Mouse (Mus musculus): Measurements from ENCODE around the gene Edem1. TPM values are rescaled to one million over a fixed set of nuclear protein-coding genes. Genes with fewer than 3 reads are reported as not detected.
"Not testable (repeated sequence)": the region's sequence is repeated elsewhere in the genome, so short reads cannot be mapped to it uniquely, and the experiment has no call there.

The Edem1 gene
- polyA plus RNA-seq, 1 experiment from 2014 or later: 24.9 TPM

DNA sequence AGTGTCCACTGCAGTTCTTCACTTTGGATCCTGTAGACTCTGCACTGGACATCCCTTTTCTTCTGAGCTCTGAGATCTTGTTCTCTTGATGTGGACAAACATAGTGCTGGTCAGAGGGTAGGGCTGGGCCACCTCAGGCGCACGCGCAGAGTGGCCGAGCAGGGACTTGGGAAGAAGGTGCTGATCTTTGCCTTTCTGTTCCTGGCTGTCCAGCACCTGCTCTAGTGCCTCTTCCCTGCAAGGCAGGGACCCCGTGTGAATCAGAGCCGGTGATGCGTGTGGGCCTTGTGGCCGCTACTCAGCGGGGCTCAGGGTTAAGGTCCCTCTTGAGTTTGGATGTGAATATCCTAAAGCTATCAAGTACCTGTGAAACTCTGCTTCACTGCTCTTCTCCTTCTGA, 30.1 kb downstream of the Edem1 start:
- no peak overlapping the region for H3K9ac ChIP-seq (ENCODE audit: low read length)
- H3K4me2 ChIP-seq (ENCODE audit: low read depth, low read length): no peak overlapping the region
- no peak overlapping the region for H3K4me3 ChIP-seq (ENCODE audit: low read length)
- no peak overlapping the region for H3K27ac ChIP-seq (ENCODE audit: low read length)
- ATAC-seq (replicated peaks; ENCODE audit: extremely low read depth, insufficient read depth, low FRiP score): no peak
- H3K27me3 ChIP-seq (ENCODE audit: control insufficient read depth, insufficient read depth, low read length): no peaks in the 10 kb centered on the region
- peaks cover 9% of the 10 kb centered on the region for H3K9me3 ChIP-seq (replicated peaks; ENCODE audit: control insufficient read depth, low read length)
- no peaks in the 10 kb centered on the region for H3K4me1 ChIP-seq (ENCODE audit: control insufficient read depth, insufficient read depth, low read length)
- WGBS: 95% methylated on average over 9 of the region's 9 CpGs
- peaks cover 22% of the 10 kb centered on the region for H3K36me3 ChIP-seq (ENCODE audit: control insufficient read depth, insufficient read depth)

DNA sequence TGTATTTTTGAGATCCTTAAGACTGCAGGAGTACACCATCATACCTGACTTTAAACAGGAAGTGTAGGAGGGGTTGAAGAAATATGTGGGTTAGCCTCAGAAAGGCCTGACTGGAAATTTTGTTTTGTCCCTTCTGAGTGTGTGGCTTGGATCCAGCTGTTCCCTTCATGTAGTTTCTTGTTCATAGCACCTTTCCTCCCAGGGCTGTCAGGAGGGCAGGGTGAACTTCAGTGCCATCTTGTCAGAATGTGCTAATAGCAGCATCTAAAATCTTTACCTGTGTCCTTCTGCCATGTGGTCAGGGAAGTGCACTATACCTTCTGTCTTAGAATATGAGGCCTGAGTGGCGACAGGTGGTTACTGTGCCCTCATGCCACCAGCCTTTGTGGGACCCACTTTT, 32.8 kb downstream of the Edem1 start:
- no peak for ATAC-seq (replicated peaks; ENCODE audit: extremely low read depth, insufficient read depth, low FRiP score)
- Histone ChIP-seq H3K9ac (ENCODE audit: low read length) (no peak overlapping the region), H3K4me2 (ENCODE audit: low read depth, low read length) (no peak overlapping the region), H3K36me3 (ENCODE audit: control insufficient read depth, insufficient read depth) (0 out of 2 replicates have a peak, but pooled peaks cover under 1% of the 10 kb centered on the region), H3K27me3 (ENCODE audit: control insufficient read depth, insufficient read depth, low read length) (no peaks in the 10 kb centered on the region), H3K9me3 (replicated peaks; ENCODE audit: control insufficient read depth, low read length) (peaks cover 9% of the 10 kb centered on the region), H3K4me3 (ENCODE audit: low read length) (no peak overlapping the region), H3K4me1 (ENCODE audit: control insufficient read depth, insufficient read depth, low read length) (no peaks in the 10 kb centered on the region), H3K27ac (ENCODE audit: low read length) (no peak overlapping the region)
- WGBS: 86% methylated on average over 1 of the region's 1 CpGs

DNA sequence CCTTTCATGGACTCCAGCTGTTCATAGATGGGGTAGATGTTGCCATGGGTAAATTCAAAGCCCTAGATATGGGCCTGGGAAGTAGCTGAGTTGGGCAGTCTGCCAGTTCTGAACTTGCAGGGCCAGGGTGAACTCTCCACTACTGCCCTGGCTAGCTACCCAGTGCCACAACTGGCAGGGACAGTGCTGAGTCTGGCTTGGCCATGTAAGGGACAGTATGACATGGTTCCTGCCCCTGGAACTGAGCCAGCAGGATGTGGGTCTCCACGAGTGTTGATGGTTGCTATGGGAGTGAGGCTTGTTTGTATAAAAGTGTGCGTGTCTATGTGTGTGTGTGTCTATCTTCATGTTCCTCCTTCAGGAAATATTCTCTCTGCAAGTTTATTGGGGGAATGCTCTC, 34.1 kb downstream of the Edem1 start:
- Histone ChIP-seq H3K27ac (ENCODE audit: low read length) (no peak overlapping the region), H3K4me2 (ENCODE audit: low read depth, low read length) (no peak overlapping the region), H3K36me3 (ENCODE audit: control insufficient read depth, insufficient read depth) (no peaks in the 10 kb centered on the region), H3K4me1 (ENCODE audit: control insufficient read depth, insufficient read depth, low read length) (no peaks in the 10 kb centered on the region), H3K27me3 (ENCODE audit: control insufficient read depth, insufficient read depth, low read length) (no peaks in the 10 kb centered on the region), H3K4me3 (ENCODE audit: low read length) (no peak overlapping the region), H3K9me3 (replicated peaks; ENCODE audit: control insufficient read depth, low read length) (peaks cover 9% of the 10 kb centered on the region), H3K9ac (ENCODE audit: low read length) (no peak overlapping the region)
- 63% methylated on average over 2 of the region's 2 CpGs for WGBS
- 0 out of 2 replicates have a peak, but pooled peaks have one; percentile 14 for ATAC-seq (replicated peaks; ENCODE audit: extremely low read depth, insufficient read depth, low FRiP score)

DNA sequence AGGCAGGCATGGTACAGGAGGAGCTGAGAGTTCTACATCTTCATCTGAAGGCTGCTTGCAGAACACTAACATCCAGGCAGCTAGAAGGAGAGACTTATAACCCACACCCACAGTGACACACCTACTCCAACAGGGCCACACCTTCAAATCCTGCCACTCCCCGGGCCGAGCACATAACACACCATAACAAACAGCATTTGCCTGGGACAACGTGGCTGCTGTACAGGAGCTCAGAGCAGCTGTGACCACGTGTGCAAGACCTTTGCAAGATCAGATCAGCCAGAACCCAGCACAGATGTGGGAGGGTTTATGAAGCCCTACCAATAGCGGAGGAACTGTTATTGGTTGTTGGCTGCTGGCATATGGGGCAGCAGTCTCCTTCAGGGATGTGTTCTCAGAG, 37.9 kb downstream of the Edem1 start:
- H3K9ac ChIP-seq (ENCODE audit: low read length): no peak overlapping the region
- whole genome bisulfite sequencing: 73% methylated on average over 5 of the region's 5 CpGs
- no peak overlapping the region for H3K4me3 ChIP-seq (ENCODE audit: low read length)
- no peaks in the 10 kb centered on the region for H3K4me1 ChIP-seq (ENCODE audit: control insufficient read depth, insufficient read depth, low read length)
- no peak overlapping the region for H3K27ac ChIP-seq (ENCODE audit: low read length)
- no peaks in the 10 kb centered on the region for H3K27me3 ChIP-seq (ENCODE audit: control insufficient read depth, insufficient read depth, low read length)
- no peak overlapping the region for H3K4me2 ChIP-seq (ENCODE audit: low read depth, low read length)
- H3K36me3 ChIP-seq (ENCODE audit: control insufficient read depth, insufficient read depth): no peaks in the 10 kb centered on the region
- H3K9me3 ChIP-seq (replicated peaks; ENCODE audit: control insufficient read depth, low read length): peaks cover 9% of the 10 kb centered on the region
- no peak for ATAC-seq (replicated peaks; ENCODE audit: extremely low read depth, insufficient read depth, low FRiP score)

DNA sequence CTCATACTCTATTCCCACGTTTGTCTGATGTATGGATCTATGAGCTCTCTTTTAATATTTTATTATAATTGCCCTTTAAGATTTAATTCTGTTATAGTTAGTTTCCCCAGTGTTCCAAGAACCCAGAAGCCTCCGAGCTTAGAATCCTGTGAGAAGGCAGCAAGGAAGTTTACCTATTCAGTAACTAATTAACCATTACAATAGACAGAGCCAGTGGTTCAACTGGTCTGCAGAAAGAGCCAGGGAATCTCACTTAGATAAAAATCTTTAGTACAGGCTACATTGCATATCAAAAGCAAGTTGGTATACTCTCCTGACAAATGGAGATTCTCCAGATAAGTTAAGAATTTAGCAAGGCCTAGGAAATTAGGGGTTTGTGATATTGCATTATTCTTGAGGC, 40.6 kb downstream of the Edem1 start:
- ATAC-seq (replicated peaks; ENCODE audit: extremely low read depth, insufficient read depth, low FRiP score); H3K4me3 ChIP-seq (ENCODE audit: low read length); H3K27me3 ChIP-seq (ENCODE audit: control insufficient read depth, insufficient read depth, low read length); H3K4me1 ChIP-seq (ENCODE audit: control insufficient read depth, insufficient read depth, low read length); H3K4me2 ChIP-seq (ENCODE audit: low read depth, low read length); H3K36me3 ChIP-seq (ENCODE audit: control insufficient read depth, insufficient read depth); H3K9me3 ChIP-seq (replicated peaks; ENCODE audit: control insufficient read depth, low read length); H3K27ac ChIP-seq (ENCODE audit: low read length); H3K9ac ChIP-seq (ENCODE audit: low read length): not testable (repeated sequence)
- 68% methylated on average over 2 of the region's 2 CpGs for WGBS

DNA sequence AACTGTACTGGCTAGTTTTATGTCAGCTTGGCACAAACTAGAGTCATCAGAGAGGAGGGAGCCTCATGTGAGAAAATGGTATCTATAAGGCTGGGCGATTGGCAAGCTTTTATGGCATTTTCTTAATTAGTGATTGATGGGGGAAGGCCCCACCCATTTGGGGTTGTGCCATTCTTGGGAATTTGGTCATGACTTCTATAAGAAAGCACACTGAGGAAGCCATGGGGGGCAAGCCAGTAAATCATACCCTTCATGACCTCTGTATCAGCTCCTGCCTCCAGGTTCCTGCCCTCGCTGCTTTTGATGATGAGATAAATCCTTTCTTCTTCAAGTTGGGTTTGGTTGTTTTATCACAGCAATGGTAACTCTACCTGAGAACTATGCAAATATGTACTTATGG, 42.0 kb downstream of the Edem1 start:
- Histone ChIP-seq H3K4me1 (ENCODE audit: control insufficient read depth, insufficient read depth, low read length) (no peaks in the 10 kb centered on the region), H3K4me2 (ENCODE audit: low read depth, low read length) (no peak overlapping the region), H3K27me3 (ENCODE audit: control insufficient read depth, insufficient read depth, low read length) (no peaks in the 10 kb centered on the region), H3K9me3 (replicated peaks; ENCODE audit: control insufficient read depth, low read length) (no peaks in the 10 kb centered on the region), H3K36me3 (ENCODE audit: control insufficient read depth, insufficient read depth) (no peaks in the 10 kb centered on the region), H3K9ac (ENCODE audit: low read length) (no peak overlapping the region), H3K27ac (ENCODE audit: low read length) (no peak overlapping the region), H3K4me3 (ENCODE audit: low read length) (no peak overlapping the region)
- WGBS: 69% methylated on average over 2 of the region's 2 CpGs
- ATAC-seq (replicated peaks; ENCODE audit: extremely low read depth, insufficient read depth, low FRiP score): no peak

DNA sequence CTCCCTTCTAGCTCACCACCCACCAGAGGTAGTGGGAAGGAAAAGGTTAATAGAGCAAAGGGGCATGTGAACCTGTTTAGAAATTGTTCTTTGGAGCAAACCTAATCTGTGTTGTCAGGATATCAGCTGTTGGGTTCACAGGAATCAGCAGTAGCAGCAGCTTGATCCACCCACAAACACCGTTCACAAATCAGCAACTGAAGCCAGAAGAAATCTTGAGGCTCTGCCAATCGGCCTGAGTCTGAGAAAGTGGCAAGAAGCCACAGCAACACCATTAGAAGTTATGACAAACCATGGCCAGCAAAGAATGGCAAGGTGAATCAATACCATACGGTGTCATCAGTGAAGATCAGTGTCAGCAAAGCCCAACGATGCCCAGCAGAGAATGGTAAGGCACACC, 42.8 kb downstream of the Edem1 start:
- H3K4me1 ChIP-seq (ENCODE audit: control insufficient read depth, insufficient read depth, low read length): no peaks in the 10 kb centered on the region
- H3K27ac ChIP-seq (ENCODE audit: low read length): no peak overlapping the region
- no peak for ATAC-seq (replicated peaks; ENCODE audit: extremely low read depth, insufficient read depth, low FRiP score)
- H3K9me3 ChIP-seq (replicated peaks; ENCODE audit: control insufficient read depth, low read length): no peaks in the 10 kb centered on the region
- 74% methylated on average over 4 of the region's 4 CpGs for WGBS
- H3K9ac ChIP-seq (ENCODE audit: low read length): no peak overlapping the region
- H3K4me3 ChIP-seq (ENCODE audit: low read length): no peak overlapping the region
- H3K4me2 ChIP-seq (ENCODE audit: low read depth, low read length): no peak overlapping the region
- H3K36me3 ChIP-seq (ENCODE audit: control insufficient read depth, insufficient read depth): no peaks in the 10 kb centered on the region
- no peaks in the 10 kb centered on the region for H3K27me3 ChIP-seq (ENCODE audit: control insufficient read depth, insufficient read depth, low read length)

DNA sequence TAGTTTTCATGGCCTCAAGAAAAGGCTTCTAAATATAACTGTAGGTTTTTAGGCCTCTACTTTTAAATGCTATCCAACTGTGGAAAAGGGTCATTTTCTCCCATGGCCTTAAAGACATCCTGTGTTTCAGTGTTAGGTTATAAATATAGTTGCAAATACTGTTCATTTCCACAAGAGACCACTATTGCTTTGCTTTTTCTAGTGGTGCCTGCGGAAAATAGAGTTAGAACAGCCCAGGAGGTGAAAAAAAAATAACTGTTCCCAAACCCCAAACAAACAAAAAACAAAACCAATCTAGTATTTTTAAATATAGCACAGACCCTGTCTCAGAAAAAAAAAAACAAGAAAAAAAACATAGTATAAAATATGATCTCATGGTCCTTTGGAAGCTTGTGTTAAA, 46.9 kb downstream of the Edem1 start:
- no peak for ATAC-seq (replicated peaks; ENCODE audit: extremely low read depth, insufficient read depth, low FRiP score)
- Histone ChIP-seq H3K27ac (ENCODE audit: low read length) (no peak overlapping the region), H3K36me3 (ENCODE audit: control insufficient read depth, insufficient read depth) (no peaks in the 10 kb centered on the region), H3K9ac (ENCODE audit: low read length) (no peak overlapping the region), H3K4me3 (ENCODE audit: low read length) (no peak overlapping the region), H3K9me3 (replicated peaks; ENCODE audit: control insufficient read depth, low read length) (peaks cover 4% of the 10 kb centered on the region), H3K27me3 (ENCODE audit: control insufficient read depth, insufficient read depth, low read length) (no peaks in the 10 kb centered on the region), H3K4me2 (ENCODE audit: low read depth, low read length) (peak overlapping the region; percentile 50), H3K4me1 (ENCODE audit: control insufficient read depth, insufficient read depth, low read length) (no peaks in the 10 kb centered on the region)
- WGBS: 69% methylated on average over 1 of the region's 1 CpGs

DNA sequence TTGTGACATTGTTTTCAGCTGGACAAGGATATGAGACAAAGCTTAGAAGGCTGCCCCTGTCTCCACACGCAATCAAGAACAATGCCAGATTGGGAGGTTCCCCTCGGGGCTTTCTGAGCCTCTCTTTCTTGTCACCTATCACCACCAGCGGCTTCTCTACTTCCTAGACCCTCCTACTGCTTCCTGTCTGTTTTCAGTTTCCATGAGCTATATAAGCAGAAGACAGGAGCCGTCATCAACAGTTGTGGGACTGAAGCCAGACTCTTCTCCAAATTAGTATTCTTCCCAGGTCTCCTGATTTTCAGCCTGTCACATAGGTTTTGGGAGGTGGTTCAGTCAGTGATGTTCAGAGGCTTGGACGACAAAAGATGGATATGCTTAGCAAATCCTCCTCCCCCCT, 47.6 kb downstream of the Edem1 start:
- no peaks in the 10 kb centered on the region for H3K27me3 ChIP-seq (ENCODE audit: control insufficient read depth, insufficient read depth, low read length)
- H3K27ac ChIP-seq (ENCODE audit: low read length): peak overlapping the region; percentile 27; the same call in 1 of the 2 replicates
- H3K9ac ChIP-seq (ENCODE audit: low read length): peak overlapping the region; percentile 47; the same call in 1 of the 2 replicates
- H3K4me1 ChIP-seq (ENCODE audit: control insufficient read depth, insufficient read depth, low read length): no peaks in the 10 kb centered on the region
- H3K36me3 ChIP-seq (ENCODE audit: control insufficient read depth, insufficient read depth): no peaks in the 10 kb centered on the region
- peak overlapping the region; percentile 50 for H3K4me2 ChIP-seq (ENCODE audit: low read depth, low read length)
- 18% methylated on average over 5 of the region's 5 CpGs for WGBS
- peaks cover 5% of the 10 kb centered on the region for H3K9me3 ChIP-seq (replicated peaks; ENCODE audit: control insufficient read depth, low read length)
- peak; percentile 68 for ATAC-seq (replicated peaks; ENCODE audit: extremely low read depth, insufficient read depth, low FRiP score)
- H3K4me3 ChIP-seq (ENCODE audit: low read length): peak overlapping the region; percentile 19; the same call in 1 of the 2 replicates

DNA sequence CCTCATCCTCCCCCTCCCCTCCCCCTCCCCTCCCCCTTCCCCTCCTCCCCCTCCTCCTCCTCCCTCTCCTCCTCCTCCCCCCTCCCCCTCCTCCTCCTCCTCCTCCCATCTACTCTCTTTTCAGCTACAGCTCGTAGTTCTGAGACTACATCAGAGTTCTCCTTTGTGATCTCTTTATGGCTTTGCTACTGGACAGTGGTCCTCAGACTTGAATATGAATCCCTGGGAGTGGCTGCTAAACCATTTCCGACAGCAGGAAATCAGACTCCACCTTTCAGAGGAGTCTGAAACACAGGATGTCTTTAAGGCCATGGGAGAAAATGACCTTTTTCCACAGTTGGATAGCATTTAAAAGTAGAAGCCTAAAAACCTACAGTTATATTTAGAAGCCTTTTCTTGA, 48.0 kb downstream of the Edem1 start:
- Histone ChIP-seq H3K27ac (ENCODE audit: low read length) (peak overlapping the region; percentile 36; the same call in 1 of the 2 replicates), H3K4me1 (ENCODE audit: control insufficient read depth, insufficient read depth, low read length) (no peaks in the 10 kb centered on the region), H3K27me3 (ENCODE audit: control insufficient read depth, insufficient read depth, low read length) (no peaks in the 10 kb centered on the region), H3K4me2 (ENCODE audit: low read depth, low read length) (no peak overlapping the region), H3K4me3 (ENCODE audit: low read length) (no peak overlapping the region), H3K9ac (ENCODE audit: low read length) (no peak overlapping the region), H3K9me3 (replicated peaks; ENCODE audit: control insufficient read depth, low read length) (peaks cover 8% of the 10 kb centered on the region), H3K36me3 (ENCODE audit: control insufficient read depth, insufficient read depth) (no peaks in the 10 kb centered on the region)
- ATAC-seq (replicated peaks; ENCODE audit: extremely low read depth, insufficient read depth, low FRiP score): no peak
- WGBS: 30% methylated on average over 2 of the region's 2 CpGs
